Mouse (Mus musculus) CH12.LX (cell line): ENCODE data around the gene Cdh6.

Source experiments
- CTCF ChIP-seq, 2 experiments: IDR thresholded peaks in 1 of 2; conservative IDR thresholded peaks in 1 of 2; 2 replicates each; pipeline ENCODE4 v1.5.1; 2011 to 2012; ENCODE audit warnings: low read depth in 2 of 2, low read length in 2 of 2, improper control_type of control experiment in 1 of 2, inconsistent platforms in 1 of 2, mild to moderate bottlenecking in 1 of 2, moderate library complexity in 1 of 2
- EP300 ChIP-seq: IDR thresholded peaks from 2 replicates; pipeline ENCODE4 v1.6.1; 2011; ENCODE audit warnings: low read length, improper control_type of control experiment
- GABPA ChIP-seq: IDR thresholded peaks from 2 replicates; pipeline ENCODE4 v1.6.1; 2012; ENCODE audit warnings: low read depth, low read length, improper control_type of control experiment, inconsistent platforms; ENCODE audit not compliant: insufficient replicate concordance
- MAFK ChIP-seq: IDR thresholded peaks from 2 replicates; pipeline ENCODE4 v1.6.1; 2011; ENCODE audit warnings: low read length, improper control_type of control experiment; ENCODE audit not compliant: insufficient replicate concordance
- MAX ChIP-seq: IDR thresholded peaks from 2 replicates; pipeline ENCODE4 v1.6.1; 2011; ENCODE audit warnings: low read length, improper control_type of control experiment
- MAZ ChIP-seq: IDR thresholded peaks from 2 replicates; pipeline ENCODE4 v1.6.1; 2012; ENCODE audit warnings: low read depth, mild to moderate bottlenecking, inconsistent platforms, low read length, improper control_type of control experiment, moderate library complexity
- MEF2A ChIP-seq: IDR thresholded peaks from 2 replicates; pipeline ENCODE4 v1.6.1; 2014; ENCODE audit warnings: low read depth, mild to moderate bottlenecking, inconsistent platforms, low read length, improper control_type of control experiment, borderline replicate concordance
- NRF1 ChIP-seq: IDR thresholded peaks from 2 replicates; pipeline ENCODE4 v1.6.1; 2014; ENCODE audit warnings: low read depth, mild to moderate bottlenecking, inconsistent platforms, low read length, improper control_type of control experiment, moderate library complexity
- PAX5 ChIP-seq: IDR thresholded peaks from 2 replicates; pipeline ENCODE4 v1.6.1; 2012; ENCODE audit warnings: low read length, inconsistent platforms, mixed read lengths
- POLR2A ChIP-seq: IDR thresholded peaks from 2 replicates; pipeline ENCODE4 v1.6.1; 2011; ENCODE audit warnings: low read depth, mild to moderate bottlenecking, improper control_type of control experiment, low read length
- SMC3 ChIP-seq: IDR thresholded peaks from 2 replicates; pipeline ENCODE4 v1.6.1; 2011; ENCODE audit warnings: low read depth, low read length, improper control_type of control experiment
- TCF12 ChIP-seq: IDR thresholded peaks from 2 replicates; pipeline ENCODE4 v1.6.1; 2014; ENCODE audit warnings: low read depth, mild to moderate bottlenecking, inconsistent platforms, low read length, improper control_type of control experiment
- ZC3H11A ChIP-seq: IDR thresholded peaks from 2 replicates; pipeline ENCODE4 v1.6.1; 2012; ENCODE audit warnings: low read depth, mild to moderate bottlenecking, inconsistent platforms, low read length, improper control_type of control experiment

DNA sequence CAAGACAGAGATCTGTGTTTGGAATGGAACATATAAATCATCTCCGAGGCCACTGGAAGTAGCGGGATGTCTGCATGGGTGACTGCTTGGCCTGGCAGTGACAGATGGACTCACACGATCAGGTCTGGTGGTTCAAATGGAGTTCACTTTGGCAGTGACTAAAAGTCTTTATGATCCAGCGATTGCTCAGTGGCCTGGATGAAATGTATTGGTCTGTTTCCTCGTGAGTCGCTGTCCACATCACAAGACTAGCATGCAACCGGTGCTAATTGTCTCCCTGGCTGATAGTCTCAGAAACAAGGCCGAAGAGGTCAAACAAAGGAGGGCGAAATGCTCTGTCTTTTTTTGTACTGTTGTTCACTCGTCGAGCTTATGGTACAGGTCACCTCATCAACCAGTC lies 19.6 kb upstream of the Cdh6 start:
- no peak for TF ChIP-seq NRF1
- TF ChIP-seq MAFK: no peak
- TF ChIP-seq POLR2A: no peak
- no peak for TF ChIP-seq CTCF (conservative IDR thresholded peaks at IDR 0.05 in 1 of 2, IDR thresholded peaks at IDR 0.05 in 1 of 2; ENCODE audit: low read depth in 2 of 2, low read length in 2 of 2)
- TF ChIP-seq MAX: no peak
- no peak for TF ChIP-seq MEF2A
- no peak for TF ChIP-seq EP300
- TF ChIP-seq PAX5: no peak
- no peak for TF ChIP-seq MAZ
- no peak for TF ChIP-seq GABPA
- TF ChIP-seq SMC3: no peak
- TF ChIP-seq TCF12: no peak
- no peak for TF ChIP-seq ZC3H11A
